Mouse (Mus musculus) lung, adult 2 months (tissue): ENCODE data around the gene Mpc1. TPM values are rescaled to one million over a fixed set of nuclear protein-coding genes. Genes with fewer than 3 reads are reported as not detected.
"Not testable (repeated sequence)": the region's sequence is repeated elsewhere in the genome, so short reads cannot be mapped to it uniquely, and the experiment has no call there.

Experiments used
- DNase-seq: peaks from one replicate; pipeline ENCODE4 v3.0.0; 2022
- H3K4me1 ChIP-seq: fragments of 200-500 bp; 2 replicates; pipeline ENCODE4 v1.6.1; 2011; ENCODE audit warnings: low read length; ENCODE audit not compliant: control insufficient read depth, insufficient read depth
- H3K4me3 ChIP-seq: fragments of 200-500 bp; replicated peaks from 2 replicates; pipeline ENCODE3; 2011; ENCODE audit warnings: low read depth, mild to moderate bottlenecking, control low read depth, low read length; ENCODE audit errors: extremely low read depth
- CTCF ChIP-seq: fragments of 200-500 bp; IDR thresholded peaks from 2 replicates; pipeline ENCODE4 v1.5.1; 2011; ENCODE audit warnings: mild to moderate bottlenecking, low read length, control low read depth; ENCODE audit not compliant: insufficient read depth
- POLR2A ChIP-seq: fragments of 200-500 bp; IDR thresholded peaks from 2 replicates; pipeline ENCODE4 v1.6.1; 2011; ENCODE audit warnings: low read depth, mild to moderate bottlenecking, control low read depth, low read length, borderline replicate concordance; ENCODE audit errors: extremely low read depth
- WGBS: fragments of 180-500 bp; shearing (Covaris S2); methylation state at CpG from one replicate; pipeline ENCODE4 v1.1.7; 2018; 5-methylcytosine and 5-hydroxymethylcytosine counted together
- polyA plus RNA-seq: library from polyadenylated mRNA; depleted of rRNA; stranded (reverse); fragments of >200 nt; gene quantifications from 2 replicates; pipeline ENCODE4 v1.2.3, GENCODE M21; 2012

Gene Mpc1
- polyA plus RNA-seq, 1 experiment = 103 TPM

DNA sequence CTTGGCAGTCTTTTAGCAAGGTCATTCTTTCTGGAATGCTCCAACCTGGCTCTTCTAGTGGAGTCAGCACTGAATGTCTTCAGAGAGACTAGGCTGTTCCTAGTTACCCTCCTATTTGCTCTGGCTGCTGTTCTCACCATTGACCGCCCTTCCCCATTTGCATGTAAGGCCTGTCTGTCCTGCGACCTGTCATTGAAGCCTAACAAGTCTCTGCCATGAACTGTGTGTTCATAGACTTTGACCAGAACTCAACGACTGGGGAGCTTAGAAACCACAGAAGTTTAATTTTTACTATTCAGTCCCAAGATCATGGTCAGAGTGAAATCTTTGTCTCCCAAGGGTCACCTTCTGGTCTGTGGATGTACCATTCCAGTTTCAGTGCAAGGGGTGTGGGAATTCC, 31.3 kb downstream of the Mpc1 start:
- WGBS = 87% methylated on average over 3 of the region's 3 CpGs
- no peak overlapping the region for H3K4me3 ChIP-seq
- DNase-seq = no peak
- TF ChIP-seq POLR2A (no peak), CTCF (no peak)
- peaks cover 10% of the 10 kb centered on the region; the same call in 1 of the 2 replicates for H3K4me1 ChIP-seq

GRCm38 (mm10) chr17:8316251-8316650, 33.5 kb downstream of the Mpc1 start:
- TF ChIP-seq POLR2A (no peak), CTCF (peak; percentile 63; the same call in 1 of the 2 replicates)
- peak; percentile 32 for DNase-seq
- peaks cover 10% of the 10 kb centered on the region; the same call in 1 of the 2 replicates for H3K4me1 ChIP-seq
- H3K4me3 ChIP-seq = no peak overlapping the region
- 68% methylated on average over 1 of the region's 1 CpGs for WGBS

- 95% methylated on average over 11 of the region's 11 CpGs for WGBS
- DNase-seq, H3K4me3 ChIP-seq, H3K4me1 ChIP-seq: not testable (repeated sequence)
Measured at GRCm38 (mm10) chr17:8326877-8327276, 44.2 kb downstream of the Mpc1 start.

DNA sequence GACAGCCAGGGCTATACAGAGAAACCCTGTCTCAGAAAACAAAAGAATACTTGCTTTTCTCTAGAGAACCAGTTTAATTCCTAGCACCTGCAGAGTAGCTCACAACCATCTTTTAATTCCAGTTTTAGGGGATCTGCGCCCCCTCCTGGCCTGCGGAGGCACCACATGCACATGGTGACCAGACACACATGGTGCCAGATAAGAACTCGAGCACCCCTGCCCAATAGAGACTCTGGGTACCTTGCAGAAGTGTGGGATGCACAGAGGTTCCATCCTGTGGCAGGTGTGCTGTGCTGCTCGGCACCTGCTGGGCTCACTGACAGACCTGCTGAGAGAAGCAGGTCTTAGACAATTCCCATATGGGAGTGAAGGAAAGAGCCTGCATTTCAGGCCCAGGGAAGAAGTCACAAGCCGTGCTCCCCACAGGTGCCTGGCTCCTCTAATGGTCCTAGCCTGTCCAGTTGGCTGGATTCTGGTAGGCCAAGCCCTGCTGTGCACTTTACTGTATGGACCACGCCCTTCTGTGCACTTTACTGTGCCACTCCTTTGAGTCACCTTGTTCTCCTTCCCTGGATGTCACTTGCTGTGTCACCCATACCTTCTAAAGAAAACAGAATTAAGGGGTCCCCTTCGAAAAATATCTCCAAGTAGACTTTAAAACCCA, 45.9 kb downstream of the Mpc1 start:
- 81% methylated on average over 7 of the region's 7 CpGs for WGBS
- TF ChIP-seq POLR2A (no peak), CTCF (peak; percentile 41)
- Histone ChIP-seq H3K4me1 (no peaks in the 10 kb centered on the region), H3K4me3 (no peak overlapping the region)
- no peak for DNase-seq

DNA sequence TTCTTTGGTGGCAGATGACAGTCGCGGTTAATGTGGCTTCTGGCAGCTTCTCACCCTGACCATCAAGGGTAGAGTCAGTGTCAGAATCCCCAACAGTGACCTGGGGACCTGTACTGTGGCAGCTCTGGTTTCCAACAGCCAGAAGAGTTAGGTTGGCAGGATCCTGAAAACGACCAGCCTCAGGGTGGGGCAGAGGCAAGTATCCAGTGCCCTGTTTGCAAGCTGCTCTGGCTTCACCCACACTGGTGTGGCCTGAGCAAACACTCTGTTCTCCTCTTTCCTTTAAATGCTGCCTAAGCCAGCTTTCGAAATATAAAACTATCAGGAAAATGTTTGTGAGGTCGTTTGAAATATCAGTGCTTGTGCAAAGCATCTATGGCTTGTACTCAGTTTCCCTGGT, 47.9 kb downstream of the Mpc1 start:
- TF ChIP-seq POLR2A (no peak), CTCF (no peak)
- Histone ChIP-seq H3K4me1 (no peaks in the 10 kb centered on the region), H3K4me3 (no peak overlapping the region)
- DNase-seq = no peak
- 61% methylated on average over 5 of the region's 5 CpGs for WGBS

- not testable (repeated sequence) for DNase-seq, H3K4me3 ChIP-seq
- peaks cover 13% of the 10 kb centered on the region for H3K4me1 ChIP-seq
- WGBS = 93% methylated on average over 1 of the region's 5 CpGs
Measured at GRCm38 (mm10) chr17:8337159-8337558, 54.5 kb downstream of the Mpc1 start, which contains the start of gene Prr18. Gene Prr18, plus strand, starts transcription at chr17:8337459.

GRCm38 (mm10) chr17:8339666-8340374, 57.1 kb downstream of the Mpc1 start:
- TF ChIP-seq CTCF = no peak
- TF ChIP-seq POLR2A = no peak
- peak overlapping the region; percentile 66 for H3K4me3 ChIP-seq
- WGBS = 14% methylated on average over 8 of the region's 8 CpGs
- H3K4me1 ChIP-seq = peaks cover 13% of the 10 kb centered on the region
- no peak for DNase-seq

- DNase-seq = peak; percentile 34
- peaks cover 13% of the 10 kb centered on the region for H3K4me1 ChIP-seq
- WGBS = 1% methylated on average over 76 of the region's 92 CpGs
- peak overlapping the region; percentile 66 for H3K4me3 ChIP-seq
- TF ChIP-seq CTCF = no peak
Measured at GRCm38 (mm10) chr17:8340407-8341359, 58.0 kb downstream of the Mpc1 start.

DNA sequence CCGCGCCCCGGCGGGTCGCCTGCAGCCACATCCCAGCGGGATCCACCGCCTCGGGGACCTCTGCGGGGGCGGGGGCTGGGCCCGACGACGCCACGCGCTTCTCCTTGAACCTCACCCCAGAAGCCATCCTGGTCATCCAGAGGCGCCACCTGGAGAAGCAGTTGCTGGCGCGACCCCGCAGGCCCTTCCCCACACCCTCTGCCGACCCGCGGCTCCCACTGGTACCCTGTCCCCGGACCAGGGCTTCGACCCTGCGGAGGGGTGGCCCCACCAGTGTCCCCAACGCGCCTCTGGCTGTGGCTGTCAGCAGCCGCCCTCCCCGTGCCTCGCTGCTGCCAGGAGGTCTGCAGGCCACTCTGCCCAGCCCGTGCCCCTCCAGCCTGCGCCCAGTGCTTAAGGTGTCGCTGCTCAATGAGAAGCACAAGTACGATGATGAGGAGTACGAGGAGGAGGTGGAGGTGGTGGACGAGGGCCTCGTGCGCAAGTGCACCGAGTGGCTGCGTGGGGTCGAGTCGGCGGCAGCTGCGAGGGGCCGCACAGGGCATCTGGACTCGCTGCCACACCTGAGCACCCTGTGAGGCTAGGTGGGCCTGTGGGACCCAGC, 58.8 kb downstream of the Mpc1 start:
- 21% methylated on average over 46 of the region's 46 CpGs for WGBS
- TF ChIP-seq CTCF (no peak), POLR2A (no peak)
- no peak for DNase-seq
- Histone ChIP-seq H3K4me3 (peak overlapping the region; percentile 30), H3K4me1 (peaks cover 13% of the 10 kb centered on the region)
